Mouse (Mus musculus): Measurements from ENCODE around the gene Def8.
"Not testable (repeated sequence)": the region's sequence is repeated elsewhere in the genome, so short reads cannot be mapped to it uniquely, and the experiment has no call there.

GRCm38 (mm10) chr8:123430936-123431335, 7.6 kb downstream of the Def8 start:
- not testable (repeated sequence) for TF ChIP-seq SMC3 (IDR thresholded peaks at IDR 0.05; ENCODE audit: low read depth, low read length); RCOR1 (conservative IDR thresholded peaks at IDR 0.05; ENCODE audit: low read depth, low read length); CTCF (conservative IDR thresholded peaks at IDR 0.05 in 1 of 2, IDR thresholded peaks at IDR 0.05 in 1 of 2; ENCODE audit: low read depth in 2 of 2, low read length in 2 of 2); MAX (IDR thresholded peaks at IDR 0.05; ENCODE audit: low read length); POLR2A (IDR thresholded peaks at IDR 0.05; ENCODE audit: low read depth, low read length); MAFK (IDR thresholded peaks at IDR 0.05; ENCODE audit: insufficient replicate concordance, low read length); MEF2A (IDR thresholded peaks at IDR 0.05; ENCODE audit: borderline replicate concordance, low read depth, low read length); EP300 (IDR thresholded peaks at IDR 0.05; ENCODE audit: low read length); ZNF384 (IDR thresholded peaks at IDR 0.05; ENCODE audit: low read depth, low read length); ZMIZ1 (IDR thresholded peaks at IDR 0.05; ENCODE audit: low read depth, low read length); ZKSCAN1 (IDR thresholded peaks at IDR 0.05; ENCODE audit: borderline replicate concordance, low read depth, low read length); E2F4 (IDR thresholded peaks at IDR 0.05; ENCODE audit: insufficient replicate concordance, low read depth, low read length); KAT2A (IDR thresholded peaks at IDR 0.05; ENCODE audit: insufficient replicate concordance, low read length); HCFC1 (IDR thresholded peaks at IDR 0.05; ENCODE audit: low read depth, low read length)
